Mouse (Mus musculus): ENCODE measurements around the gene Dusp3. TPM values are rescaled to one million over a fixed set of nuclear protein-coding genes. Genes with fewer than 3 reads are reported as not detected.
"Not testable (repeated sequence)": the region's sequence is repeated elsewhere in the genome, so short reads cannot be mapped to it uniquely, and the experiment has no call there.

Gene Dusp3
- polyA plus RNA-seq, 1 experiment from 2014 or later, result 56.7 TPM

DNA sequence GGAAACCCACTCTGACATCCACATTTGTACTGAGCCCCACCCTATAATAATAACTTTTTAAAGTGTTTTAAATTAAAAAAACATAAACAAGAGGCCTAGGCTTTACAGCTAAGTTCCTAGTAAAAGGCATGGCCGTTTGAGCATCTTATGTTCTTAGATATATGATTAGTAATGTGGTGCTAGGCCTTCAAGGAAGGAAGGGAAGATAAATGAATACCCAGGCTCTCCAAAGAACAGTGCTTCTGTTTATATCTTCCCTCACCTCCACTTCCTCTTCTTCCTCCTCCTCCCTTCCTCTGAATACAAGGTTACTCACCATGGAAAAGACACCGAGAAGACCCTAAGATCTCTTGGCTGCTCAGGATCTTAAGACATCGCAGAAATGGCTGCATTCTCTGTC lies 5.0 kb upstream of the Dusp3 start:
- Histone ChIP-seq H3K27me3 (no peaks in the 10 kb centered on the region), H3K4me2 (no peak overlapping the region), H3K27ac (no peak overlapping the region), H3K4me3 (no peak overlapping the region), H3K4me1 (replicated peaks) (peaks cover 5% of the 10 kb centered on the region), H3K36me3 (no peaks in the 10 kb centered on the region), H3K9me3 (replicated peaks) (no peaks in the 10 kb centered on the region), H3K9ac (no peak overlapping the region)
- ATAC-seq (replicated peaks; ENCODE audit: insufficient number of reproducible peaks, insufficient read depth, low FRiP score, low read depth), result no peak
- WGBS, result 72% methylated on average over 3 of the region's 3 CpGs

- peaks cover 11% of the 10 kb centered on the region for H3K4me1 ChIP-seq (replicated peaks)
- ATAC-seq (replicated peaks; ENCODE audit: insufficient number of reproducible peaks, insufficient read depth, low FRiP score, low read depth), result no peak
- no peak overlapping the region for H3K4me3 ChIP-seq
- H3K27me3 ChIP-seq, result no peaks in the 10 kb centered on the region
- 85% methylated on average over 3 of the region's 3 CpGs for WGBS
- no peaks in the 10 kb centered on the region for H3K36me3 ChIP-seq
- no peak overlapping the region for H3K9ac ChIP-seq
- no peaks in the 10 kb centered on the region for H3K9me3 ChIP-seq (replicated peaks)
- H3K4me2 ChIP-seq, result no peak overlapping the region
- H3K27ac ChIP-seq, result no peak overlapping the region
Measured at GRCm38 (mm10) chr11:101990244-101990643, 3.4 kb upstream of the Dusp3 start.

DNA sequence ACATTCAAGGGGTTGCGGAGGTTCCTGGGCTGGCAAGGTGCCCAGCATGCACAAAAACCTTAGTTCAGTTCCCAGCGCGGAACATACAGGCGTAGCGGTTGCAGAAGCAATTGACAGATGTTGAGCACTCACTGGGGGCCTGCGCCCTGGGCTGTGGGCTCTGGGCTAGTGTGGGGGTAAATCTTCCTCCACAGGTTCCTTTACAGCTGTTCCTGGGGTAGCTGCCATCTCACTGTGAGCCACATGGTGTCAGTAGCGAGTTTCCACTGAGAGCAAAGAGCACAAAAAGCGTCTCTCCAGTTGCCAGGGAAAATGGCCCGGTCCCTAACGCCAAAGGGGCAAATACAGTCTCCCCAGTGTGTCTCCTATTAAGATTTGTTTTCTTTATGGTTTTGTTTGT lies 823 bp downstream of the Dusp3 start:
- ATAC-seq (replicated peaks; ENCODE audit: insufficient number of reproducible peaks, insufficient read depth, low FRiP score, low read depth), result no peak
- Histone ChIP-seq H3K4me1 (replicated peaks) (peaks cover 34% of the 10 kb centered on the region), H3K4me2 (0 out of 2 replicates have a peak overlapping the region, but pooled peaks have one; percentile 2), H3K9ac (no peak overlapping the region), H3K27me3 (no peaks in the 10 kb centered on the region), H3K4me3 (no peak overlapping the region; the same call in 1 of the 2 replicates), H3K9me3 (replicated peaks) (no peaks in the 10 kb centered on the region), H3K36me3 (no peaks in the 10 kb centered on the region), H3K27ac (no peak overlapping the region)
- WGBS, result 7% methylated on average over 10 of the region's 10 CpGs

DNA sequence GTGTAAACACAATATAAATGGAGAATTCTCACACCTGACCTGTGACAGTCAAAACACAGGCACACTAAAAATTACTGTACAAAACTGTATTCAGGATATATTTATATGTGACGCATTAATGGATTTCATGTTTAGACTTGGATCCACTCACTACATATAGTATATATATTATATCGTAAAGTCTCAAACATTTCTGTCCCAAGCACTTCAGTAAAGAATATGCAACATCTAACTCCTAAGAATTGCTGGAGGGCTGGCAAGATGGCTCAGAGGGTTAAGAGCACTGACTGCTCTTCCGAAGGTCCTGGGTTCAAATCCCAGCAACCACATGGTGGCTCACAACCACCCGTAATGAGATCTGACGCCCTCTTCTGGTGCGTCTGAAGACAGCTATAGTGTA lies 1.4 kb downstream of the Dusp3 start:
- not testable (repeated sequence) for H3K4me2 ChIP-seq; ATAC-seq (replicated peaks; ENCODE audit: insufficient number of reproducible peaks, insufficient read depth, low FRiP score, low read depth); H3K36me3 ChIP-seq; H3K9ac ChIP-seq; H3K9me3 ChIP-seq (replicated peaks); H3K27me3 ChIP-seq
- Histone ChIP-seq H3K27ac (peak overlapping the region; percentile 93), H3K4me1 (replicated peaks) (peaks cover 34% of the 10 kb centered on the region), H3K4me3 (peak overlapping the region; percentile 61; the same call in 1 of the 2 replicates)
- 58% methylated on average over 6 of the region's 6 CpGs for WGBS

- Histone ChIP-seq H3K4me3 (peak within 1 kb of the TSS; percentile 61), H3K27me3 (no peaks in the 10 kb centered on the region), H3K36me3 (peaks cover 14% of the 10 kb centered on the region; the same call in 1 of the 2 replicates), H3K4me1 (replicated peaks) (peaks cover 34% of the 10 kb centered on the region), H3K4me2 (peak within 1 kb of the TSS; percentile 88), H3K27ac (peak within 1 kb of the TSS; percentile 93), H3K9ac (peak within 1 kb of the TSS; percentile 73), H3K9me3 (replicated peaks) (no peaks in the 10 kb centered on the region)
- peak; percentile 87 for ATAC-seq (replicated peaks; ENCODE audit: insufficient number of reproducible peaks, insufficient read depth, low FRiP score, low read depth)
- under 1% methylated on average over 71 of the region's 71 CpGs for WGBS
Measured at GRCm38 (mm10) chr11:101984054-101985025, 2.5 kb downstream of the Dusp3 start, which contains the start of gene Cfap97d1. Cfap97d1 (plus strand) TSS chr11:101984279.

- Histone ChIP-seq H3K27ac (peak overlapping the region; percentile 93), H3K4me1 (replicated peaks) (peaks cover 34% of the 10 kb centered on the region), H3K4me3 (peak overlapping the region; percentile 61), H3K9ac (peak overlapping the region; percentile 35), H3K4me2 (peak overlapping the region; percentile 88), H3K27me3 (no peaks in the 10 kb centered on the region), H3K36me3 (peaks cover 20% of the 10 kb centered on the region; the same call in 1 of the 2 replicates), H3K9me3 (replicated peaks) (no peaks in the 10 kb centered on the region)
- WGBS, result 49% methylated on average over 10 of the region's 10 CpGs
- ATAC-seq (replicated peaks; ENCODE audit: insufficient number of reproducible peaks, insufficient read depth, low FRiP score, low read depth), result no peak
Measured at GRCm38 (mm10) chr11:101983431-101983921, 3.3 kb downstream of the Dusp3 start.

DNA sequence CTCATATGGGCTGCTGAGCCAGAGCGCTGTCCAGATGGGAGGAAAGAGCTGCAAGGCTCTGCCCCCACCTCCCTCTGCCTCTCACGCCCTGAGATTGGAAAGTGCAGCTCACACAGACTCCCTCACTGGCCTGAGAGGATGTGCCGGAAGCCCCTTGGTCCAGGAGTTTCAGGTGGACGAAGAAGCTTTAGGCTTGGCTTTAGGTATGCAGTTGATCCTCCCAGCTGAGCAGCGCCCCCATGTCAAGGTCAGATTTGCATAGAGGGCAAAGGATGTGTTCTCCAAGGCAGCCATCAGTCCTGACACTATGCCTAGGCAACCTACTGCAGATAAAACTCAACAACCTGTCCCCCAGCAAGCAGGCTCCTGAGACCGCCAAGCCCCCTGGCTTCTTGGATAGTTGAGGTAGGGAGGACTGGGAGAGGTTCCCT lies 3.8 kb downstream of the Dusp3 start:
- H3K27me3 ChIP-seq, result no peaks in the 10 kb centered on the region
- H3K9ac ChIP-seq, result peak overlapping the region; percentile 35
- H3K27ac ChIP-seq, result peak overlapping the region; percentile 93
- peaks cover 20% of the 10 kb centered on the region; the same call in 1 of the 2 replicates for H3K36me3 ChIP-seq
- peaks cover 34% of the 10 kb centered on the region for H3K4me1 ChIP-seq (replicated peaks)
- no peaks in the 10 kb centered on the region for H3K9me3 ChIP-seq (replicated peaks)
- peak overlapping the region; percentile 88 for H3K4me2 ChIP-seq
- WGBS, result 45% methylated on average over 6 of the region's 6 CpGs
- peak overlapping the region; percentile 61 for H3K4me3 ChIP-seq
- no peak for ATAC-seq (replicated peaks; ENCODE audit: insufficient number of reproducible peaks, insufficient read depth, low FRiP score, low read depth)

DNA sequence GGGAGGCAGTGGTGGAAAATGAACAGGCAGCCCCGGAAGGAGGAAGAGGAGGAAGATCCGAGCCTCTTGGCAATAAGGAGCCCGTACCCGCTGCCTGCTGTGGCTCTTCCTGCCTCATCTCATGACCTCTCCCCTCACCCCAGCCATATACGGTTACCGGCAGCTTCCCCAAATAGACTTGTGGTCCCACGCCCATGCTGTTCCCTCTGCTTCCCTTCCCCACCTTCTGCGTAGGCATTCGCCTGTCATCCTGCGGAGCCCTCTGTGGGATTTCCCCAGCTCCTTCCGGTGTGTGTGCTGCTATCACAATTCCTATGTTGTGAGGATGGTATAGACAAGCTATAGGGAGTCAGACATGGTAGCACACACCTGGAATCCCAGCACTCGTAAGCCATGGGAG lies 5.0 kb downstream of the Dusp3 start:
- H3K27me3 ChIP-seq, result no peaks in the 10 kb centered on the region
- peaks cover 34% of the 10 kb centered on the region for H3K4me1 ChIP-seq (replicated peaks)
- H3K9me3 ChIP-seq (replicated peaks), result no peaks in the 10 kb centered on the region
- peak overlapping the region; percentile 93 for H3K27ac ChIP-seq
- ATAC-seq (replicated peaks; ENCODE audit: insufficient number of reproducible peaks, insufficient read depth, low FRiP score, low read depth), result no peak
- H3K4me2 ChIP-seq, result peak overlapping the region; percentile 88
- no peak overlapping the region for H3K9ac ChIP-seq
- 57% methylated on average over 12 of the region's 12 CpGs for WGBS
- peaks cover 22% of the 10 kb centered on the region; the same call in 1 of the 2 replicates for H3K36me3 ChIP-seq
- 0 out of 2 replicates have a peak overlapping the region, but pooled peaks have one; percentile 1 for H3K4me3 ChIP-seq

- Histone ChIP-seq H3K4me2 (no peak overlapping the region), H3K27me3 (no peaks in the 10 kb centered on the region), H3K36me3 (peaks cover 29% of the 10 kb centered on the region; the same call in 1 of the 2 replicates), H3K9ac (no peak overlapping the region), H3K4me3 (no peak overlapping the region), H3K4me1 (replicated peaks) (peaks cover 29% of the 10 kb centered on the region), H3K9me3 (replicated peaks) (no peaks in the 10 kb centered on the region), H3K27ac (no peak overlapping the region)
- 80% methylated on average over 9 of the region's 9 CpGs for WGBS
- ATAC-seq (replicated peaks; ENCODE audit: insufficient number of reproducible peaks, insufficient read depth, low FRiP score, low read depth), result no peak
Measured at GRCm38 (mm10) chr11:101980603-101981157, 6.1 kb downstream of the Dusp3 start.

DNA sequence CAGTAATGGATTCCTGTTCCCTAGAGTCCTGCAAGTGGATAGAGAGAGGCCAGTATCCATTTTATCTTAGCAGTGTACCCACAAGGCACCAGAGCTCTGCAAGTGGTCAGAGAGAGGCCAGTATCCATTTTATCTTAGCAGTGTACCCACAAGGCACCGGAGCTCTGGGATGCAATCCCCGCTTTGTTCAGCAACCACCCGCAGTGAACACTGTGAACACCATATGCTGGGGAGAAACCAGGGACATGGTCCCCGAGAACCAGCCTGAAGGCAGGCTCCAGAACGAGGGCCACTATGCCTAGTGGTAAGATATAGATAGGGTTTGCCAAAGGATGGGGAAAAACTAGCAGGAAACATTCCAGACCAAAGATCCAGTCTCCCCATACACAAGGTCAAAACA lies 7.7 kb downstream of the Dusp3 start:
- no peak overlapping the region for H3K9ac ChIP-seq
- no peak overlapping the region for H3K27ac ChIP-seq
- no peaks in the 10 kb centered on the region for H3K27me3 ChIP-seq
- WGBS, result 86% methylated on average over 5 of the region's 5 CpGs
- H3K36me3 ChIP-seq, result peaks cover 35% of the 10 kb centered on the region; the same call in 1 of the 2 replicates
- peaks cover 24% of the 10 kb centered on the region for H3K4me1 ChIP-seq (replicated peaks)
- no peak overlapping the region for H3K4me3 ChIP-seq
- no peaks in the 10 kb centered on the region for H3K9me3 ChIP-seq (replicated peaks)
- H3K4me2 ChIP-seq, result no peak overlapping the region
- no peak for ATAC-seq (replicated peaks; ENCODE audit: insufficient number of reproducible peaks, insufficient read depth, low FRiP score, low read depth)

GRCm38 (mm10) chr11:101976949-101977348 lies 9.9 kb downstream of the Dusp3 start:
- H3K27me3 ChIP-seq, result no peaks in the 10 kb centered on the region
- peaks cover 6% of the 10 kb centered on the region for H3K4me1 ChIP-seq (replicated peaks)
- WGBS, result 89% methylated on average over 7 of the region's 7 CpGs
- no peak overlapping the region for H3K27ac ChIP-seq
- no peaks in the 10 kb centered on the region for H3K9me3 ChIP-seq (replicated peaks)
- ATAC-seq (replicated peaks; ENCODE audit: insufficient number of reproducible peaks, insufficient read depth, low FRiP score, low read depth), result no peak
- no peak overlapping the region for H3K4me2 ChIP-seq
- H3K36me3 ChIP-seq, result peaks cover 50% of the 10 kb centered on the region; the same call in 1 of the 2 replicates
- no peak overlapping the region for H3K4me3 ChIP-seq
- no peak overlapping the region for H3K9ac ChIP-seq
